Mouse (Mus musculus) cerebellum, adult 2 months (tissue): ENCODE measurements around the gene Diaph3. TPM values are rescaled to one million over a fixed set of nuclear protein-coding genes. Genes with fewer than 3 reads are reported as not detected.

Experiments used
- DNase-seq, 2 experiments: peaks; one replicate each; pipeline ENCODE4 v3.0.0; 2021
- H3K27ac ChIP-seq: fragments of 200-500 bp; 2 replicates; pipeline ENCODE4 v1.5.1; 2012; ENCODE audit warnings: low read length, control low read depth, inconsistent platforms; ENCODE audit not compliant: insufficient read depth
- H3K27me3 ChIP-seq: fragments of 200-500 bp; 2 replicates; pipeline ENCODE4 v1.6.1; 2012; ENCODE audit warnings: inconsistent platforms, mild to moderate bottlenecking, low read length, moderate library complexity; ENCODE audit not compliant: control insufficient read depth, insufficient read depth
- H3K4me1 ChIP-seq: fragments of 200-500 bp; 2 replicates; pipeline ENCODE4 v1.6.1; 2011; ENCODE audit warnings: low read length; ENCODE audit not compliant: control insufficient read depth, insufficient read depth
- H3K4me3 ChIP-seq: fragments of 200-500 bp; replicated peaks from 2 replicates; pipeline ENCODE3; 2011; ENCODE audit warnings: mild to moderate bottlenecking, low read depth, low read length, control low read depth; ENCODE audit not compliant: insufficient read depth
- CTCF ChIP-seq: fragments of 200-500 bp; IDR thresholded peaks from 2 replicates; pipeline ENCODE4 v1.5.1; 2011; ENCODE audit warnings: low read depth, mild to moderate bottlenecking, control low read depth, low read length, moderate library complexity, borderline replicate concordance; ENCODE audit not compliant: insufficient read depth
- POLR2A ChIP-seq: fragments of 200-500 bp; IDR thresholded peaks from 2 replicates; pipeline ENCODE4 v1.6.1; 2011; ENCODE audit warnings: low read length, control low read depth, borderline replicate concordance; ENCODE audit not compliant: insufficient read depth
- WGBS: fragments of 180-500 bp; shearing (Covaris S2); methylation state at CpG from one replicate; pipeline ENCODE4 v1.1.7; 2018; 5-methylcytosine and 5-hydroxymethylcytosine counted together
- polyA plus RNA-seq: library from polyadenylated mRNA; depleted of rRNA; stranded (reverse); fragments of >200 nt; gene quantifications from 2 replicates; pipeline ENCODE4 v1.2.3, GENCODE M21; 2012

Diaph3 gene
- polyA plus RNA-seq, 1 experiment = 2.0 TPM

DNA sequence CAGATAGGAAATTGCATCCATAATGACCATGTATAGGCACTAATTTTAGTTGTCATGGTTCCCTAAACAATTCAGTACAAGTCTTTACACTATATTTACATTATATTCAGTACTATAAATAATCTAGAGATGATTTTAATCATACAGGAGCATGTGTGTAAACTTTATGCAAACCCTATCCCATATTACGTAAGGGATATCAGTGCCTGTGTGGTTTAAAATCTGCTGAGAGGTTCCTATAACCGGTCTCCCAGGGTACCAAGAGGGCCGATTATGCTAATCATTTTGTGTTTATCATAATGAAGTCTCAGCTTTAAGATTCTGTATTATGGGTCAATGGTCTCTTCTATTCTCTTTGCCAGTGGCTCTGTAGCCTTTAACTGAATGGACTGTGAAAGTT is 499.2 kb downstream of the Diaph3 start:
- no peak for DNase-seq
- no peak overlapping the region for H3K27ac ChIP-seq
- TF ChIP-seq CTCF (no peak), POLR2A (no peak)
- WGBS = 92% methylated on average over 3 of the region's 3 CpGs
- no peak overlapping the region for H3K4me3 ChIP-seq
- no peaks in the 10 kb centered on the region for H3K27me3 ChIP-seq
- H3K4me1 ChIP-seq = no peaks in the 10 kb centered on the region

DNA sequence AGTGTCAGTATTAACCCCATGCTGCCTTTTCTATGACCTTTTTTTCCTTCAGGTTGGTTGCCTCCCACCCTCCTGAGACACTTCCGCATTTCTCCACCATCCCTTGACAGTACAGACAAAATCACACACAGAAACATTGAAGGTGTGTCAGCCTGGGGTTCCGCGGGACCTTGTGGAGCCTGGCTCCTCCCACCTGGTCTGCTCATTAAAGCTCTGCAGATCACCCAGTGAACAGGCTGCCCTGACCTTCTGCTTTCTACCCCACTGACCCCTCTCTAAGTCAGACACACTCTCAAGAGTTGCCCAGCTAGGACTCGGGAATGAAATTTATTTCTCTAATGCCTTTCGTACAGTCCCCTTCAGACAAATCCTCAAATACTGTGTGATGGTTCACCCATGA is 500.9 kb downstream of the Diaph3 start:
- DNase-seq = no peak
- no peak for TF ChIP-seq POLR2A
- TF ChIP-seq CTCF = no peak
- WGBS = 71% methylated on average over 5 of the region's 5 CpGs

DNA sequence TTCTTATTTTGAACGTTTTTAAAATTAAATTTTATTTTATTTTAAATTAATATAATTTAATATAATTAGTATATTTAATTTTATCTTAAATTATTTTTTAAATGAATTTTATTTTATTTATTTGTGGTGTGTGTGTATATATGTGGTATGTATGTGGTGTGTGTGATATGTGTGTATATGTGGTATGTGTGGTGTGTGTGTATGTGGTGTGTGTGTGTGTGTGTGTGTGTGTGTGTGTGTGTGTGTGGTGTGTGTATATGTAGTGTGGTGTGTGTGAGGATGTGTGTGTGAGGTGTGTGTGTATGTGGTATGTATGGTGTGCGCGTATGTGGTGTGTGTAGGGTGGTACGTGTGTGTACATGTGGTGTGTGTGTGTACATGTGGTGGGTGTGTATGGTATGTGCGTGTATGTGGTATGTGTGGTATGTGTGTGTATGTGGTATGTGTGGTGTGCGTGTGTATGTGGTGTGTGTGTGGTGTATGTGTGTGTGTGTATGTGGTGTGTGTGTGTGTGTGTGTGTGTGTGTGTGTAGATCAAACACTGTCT is 505.4 kb downstream of the Diaph3 start:
- TF ChIP-seq CTCF = no peak
- TF ChIP-seq POLR2A = no peak
- Histone ChIP-seq H3K27me3 (no peaks in the 10 kb centered on the region), H3K4me3 (no peak overlapping the region), H3K4me1 (no peaks in the 10 kb centered on the region), H3K27ac (no peak overlapping the region)
- DNase-seq = no peak
- WGBS = 29% methylated on average over 6 of the region's 6 CpGs

More for the DNA sequence above, 500.9 kb downstream of the Diaph3 start:
- Histone ChIP-seq H3K27me3 (no peaks in the 10 kb centered on the region), H3K4me1 (no peaks in the 10 kb centered on the region), H3K4me3 (no peak overlapping the region), H3K27ac (no peak overlapping the region)

DNA sequence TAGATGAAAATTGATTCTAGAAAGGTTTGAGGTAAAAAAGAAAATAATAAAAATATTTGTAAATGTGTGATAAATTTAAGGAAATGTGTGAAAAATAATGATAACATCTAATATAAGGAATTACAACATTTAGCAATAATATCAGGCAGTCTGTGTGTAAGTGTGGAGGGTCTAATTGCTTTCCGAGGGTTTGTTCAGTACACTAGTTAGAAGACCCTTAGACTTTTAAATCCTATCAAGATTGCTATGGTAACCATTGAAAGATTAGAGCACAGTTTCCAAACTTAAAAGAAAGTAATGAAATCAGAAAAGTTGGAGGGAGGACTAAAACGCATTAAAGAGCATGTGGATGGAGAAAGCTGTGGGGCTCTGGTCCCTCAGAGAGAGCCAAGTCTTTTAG is 506.0 kb downstream of the Diaph3 start:
- H3K4me3 ChIP-seq = no peak overlapping the region
- H3K27ac ChIP-seq = no peak overlapping the region
- no peak for DNase-seq
- WGBS = 82% methylated on average over 2 of the region's 2 CpGs
- no peaks in the 10 kb centered on the region for H3K4me1 ChIP-seq
- TF ChIP-seq CTCF (no peak), POLR2A (no peak)
- H3K27me3 ChIP-seq = no peaks in the 10 kb centered on the region

DNA sequence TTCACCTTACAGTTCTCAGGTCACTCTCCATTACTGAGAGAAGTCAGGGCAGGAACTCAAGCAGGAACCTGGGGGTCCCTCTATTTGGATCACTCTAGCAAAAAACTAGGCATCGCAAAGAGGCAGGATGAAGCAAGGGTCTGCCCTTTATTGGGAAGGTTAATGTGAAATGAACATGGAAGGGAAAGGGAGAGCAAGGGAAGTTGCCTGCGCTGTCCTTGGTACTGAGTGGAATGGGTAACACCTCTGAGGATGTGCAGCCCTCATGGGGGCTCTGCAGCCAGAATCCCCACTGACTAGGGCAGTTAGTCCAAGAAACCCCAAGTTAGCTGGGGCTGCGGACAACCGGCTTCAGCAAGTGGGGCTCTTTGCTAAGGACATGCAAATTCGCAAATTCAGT is 507.2 kb downstream of the Diaph3 start:
- WGBS = 69% methylated on average over 5 of the region's 5 CpGs
- TF ChIP-seq CTCF (no peak), POLR2A (no peak)
- no peaks in the 10 kb centered on the region for H3K4me1 ChIP-seq
- no peak for DNase-seq
- no peak overlapping the region for H3K4me3 ChIP-seq
- no peak overlapping the region for H3K27ac ChIP-seq
- no peaks in the 10 kb centered on the region for H3K27me3 ChIP-seq

DNA sequence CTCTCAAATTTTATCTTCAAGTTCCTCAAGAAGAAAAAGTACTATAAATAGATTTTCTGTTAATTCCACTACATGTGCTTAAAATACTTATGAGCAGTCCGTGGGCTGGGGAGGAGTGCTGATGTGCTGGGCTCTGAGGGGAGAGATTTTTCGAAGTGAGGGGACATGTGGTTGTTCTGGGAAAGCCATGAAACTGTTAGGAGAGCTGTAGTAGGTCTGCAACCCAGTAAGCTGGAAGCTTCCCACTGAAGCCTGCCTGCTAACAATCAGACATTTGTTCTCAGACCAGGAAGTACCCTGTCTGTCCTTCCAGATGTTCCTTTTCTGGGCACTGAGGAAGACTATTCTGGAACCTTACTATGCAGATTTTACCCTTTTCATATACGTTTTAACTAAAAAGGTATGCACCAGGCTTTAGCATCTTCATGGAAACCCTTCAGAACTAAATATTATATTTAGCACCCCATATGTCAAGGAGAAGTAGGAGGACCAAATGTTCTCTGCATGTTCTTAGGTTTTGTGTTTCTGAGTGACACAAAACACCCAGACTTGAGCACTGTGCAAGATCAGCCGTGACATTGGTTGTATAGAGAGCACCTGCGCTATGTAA is 516.1 kb downstream of the Diaph3 start:
- H3K4me1 ChIP-seq = no peaks in the 10 kb centered on the region
- TF ChIP-seq POLR2A = no peak
- no peaks in the 10 kb centered on the region for H3K27me3 ChIP-seq
- H3K4me3 ChIP-seq = no peak overlapping the region
- H3K27ac ChIP-seq = no peak overlapping the region
- no peak for DNase-seq
- WGBS = 91% methylated on average over 5 of the region's 5 CpGs

DNA sequence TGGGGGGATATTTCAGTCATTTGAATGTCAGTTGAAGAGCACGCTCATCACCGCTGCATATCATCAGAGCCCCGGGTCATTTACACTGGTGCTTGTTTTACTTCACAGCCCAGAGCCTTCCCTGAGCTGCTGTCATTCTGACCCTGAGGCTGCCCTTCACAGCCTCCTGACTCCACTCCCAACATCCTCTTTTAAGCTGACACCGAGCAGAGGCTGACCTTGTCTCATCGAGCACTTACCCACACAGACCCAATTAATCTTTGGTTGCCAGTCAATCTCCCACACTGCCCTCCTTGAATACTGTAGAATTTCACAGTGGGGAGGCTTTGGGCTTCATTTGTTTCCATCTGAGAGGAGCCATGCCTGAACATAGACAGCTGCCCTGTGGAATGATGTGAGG is 521.4 kb downstream of the Diaph3 start:
- 54% methylated on average over 5 of the region's 5 CpGs for WGBS
- DNase-seq = no peak
- no peak overlapping the region for H3K4me3 ChIP-seq
- H3K27me3 ChIP-seq = no peaks in the 10 kb centered on the region
- H3K27ac ChIP-seq = no peak overlapping the region
- H3K4me1 ChIP-seq = no peaks in the 10 kb centered on the region
- TF ChIP-seq POLR2A (no peak), CTCF (no peak)
